Mouse (Mus musculus): ENCODE results near the gene Mtrex.

Gene Mtrex

GRCm38 (mm10) chr13:112867381-112867780 lies 59.8 kb downstream of the Mtrex start:
- no peak for DNase-seq (ENCODE audit: low read depth, low spot score)

- DNase-seq (ENCODE audit: low read depth, low spot score), result no peak
Observed at GRCm38 (mm10) chr13:112866782-112867181, 60.4 kb downstream of the Mtrex start.

- no peak for DNase-seq (ENCODE audit: low read depth, low spot score)
Observed at GRCm38 (mm10) chr13:112862978-112863677, 64.1 kb downstream of the Mtrex start.

GRCm38 (mm10) chr13:112862342-112862741 lies 64.9 kb downstream of the Mtrex start:
- no peak for DNase-seq (ENCODE audit: low read depth, low spot score)

- no peak for DNase-seq (ENCODE audit: low read depth, low spot score)
Observed at GRCm38 (mm10) chr13:112861825-112862306, 65.3 kb downstream of the Mtrex start.

GRCm38 (mm10) chr13:112860911-112861310 lies 66.3 kb downstream of the Mtrex start:
- no peak for DNase-seq (ENCODE audit: low read depth, low spot score)

GRCm38 (mm10) chr13:112860370-112860769 lies 66.8 kb downstream of the Mtrex start:
- DNase-seq (ENCODE audit: low read depth, low spot score), result no peak

- DNase-seq (ENCODE audit: low read depth, low spot score), result no peak
Observed at GRCm38 (mm10) chr13:112859574-112860134, 67.5 kb downstream of the Mtrex start.

GRCm38 (mm10) chr13:112857921-112858320 lies 69.3 kb downstream of the Mtrex start:
- DNase-seq (ENCODE audit: low read depth, low spot score), result no peak

GRCm38 (mm10) chr13:112854402-112854801 lies 72.8 kb downstream of the Mtrex start:
- DNase-seq (ENCODE audit: low read depth, low spot score), result no peak

GRCm38 (mm10) chr13:112853710-112854316 lies 73.4 kb downstream of the Mtrex start:
- no peak for DNase-seq (ENCODE audit: low read depth, low spot score)

GRCm38 (mm10) chr13:112845931-112846330 lies 81.3 kb downstream of the Mtrex start:
- no peak for DNase-seq (ENCODE audit: low read depth, low spot score)

GRCm38 (mm10) chr13:112840241-112841087 lies 86.7 kb downstream of the Mtrex start:
- DNase-seq (ENCODE audit: low read depth, low spot score), result no peak

- no peak for DNase-seq (ENCODE audit: low read depth, low spot score)
Observed at GRCm38 (mm10) chr13:112838562-112839232, 88.5 kb downstream of the Mtrex start.

- DNase-seq (ENCODE audit: low read depth, low spot score), result no peak
Observed at GRCm38 (mm10) chr13:112837621-112838155, 89.5 kb downstream of the Mtrex start.

GRCm38 (mm10) chr13:112836951-112837350 lies 90.2 kb downstream of the Mtrex start:
- no peak for DNase-seq (ENCODE audit: low read depth, low spot score)

- DNase-seq (ENCODE audit: low read depth, low spot score), result no peak
Observed at GRCm38 (mm10) chr13:112835113-112835512, 92.1 kb downstream of the Mtrex start.

- no peak for DNase-seq (ENCODE audit: low read depth, low spot score)
Observed at GRCm38 (mm10) chr13:112833895-112834263, 93.3 kb downstream of the Mtrex start.

- DNase-seq (ENCODE audit: low read depth, low spot score), result no peak
Observed at GRCm38 (mm10) chr13:112833253-112833894, 93.8 kb downstream of the Mtrex start.

GRCm38 (mm10) chr13:112832589-112832988 lies 94.6 kb downstream of the Mtrex start:
- no peak for DNase-seq (ENCODE audit: low read depth, low spot score)

GRCm38 (mm10) chr13:112829619-112830018 lies 97.6 kb downstream of the Mtrex start:
- DNase-seq (ENCODE audit: low read depth, low spot score), result no peak

All from forelimb bud, embryonic 11.5 days (tissue).